Mouse (Mus musculus) gastrocnemius, postnatal 4 days (tissue): ENCODE measurements around the gene Chn1. TPM values are rescaled to one million over a fixed set of nuclear protein-coding genes. Genes with fewer than 3 reads are reported as not detected.

Source experiments
- DNase-seq, 2 experiments: peaks; one replicate each; pipeline ENCODE4 v3.0.0; 2021 to 2022; ENCODE audit warnings: low spot score in 2 of 2, mixed read lengths in 2 of 2
- total RNA-seq, 2 experiments: library from RNA; stranded (reverse); gene quantifications; 2 replicates each; pipeline ENCODE4 v1.2.3; 2021

Gene Chn1
- total RNA-seq, 2 experiments from 2014 or later = 23.3 to 25.6 TPM

DNA sequence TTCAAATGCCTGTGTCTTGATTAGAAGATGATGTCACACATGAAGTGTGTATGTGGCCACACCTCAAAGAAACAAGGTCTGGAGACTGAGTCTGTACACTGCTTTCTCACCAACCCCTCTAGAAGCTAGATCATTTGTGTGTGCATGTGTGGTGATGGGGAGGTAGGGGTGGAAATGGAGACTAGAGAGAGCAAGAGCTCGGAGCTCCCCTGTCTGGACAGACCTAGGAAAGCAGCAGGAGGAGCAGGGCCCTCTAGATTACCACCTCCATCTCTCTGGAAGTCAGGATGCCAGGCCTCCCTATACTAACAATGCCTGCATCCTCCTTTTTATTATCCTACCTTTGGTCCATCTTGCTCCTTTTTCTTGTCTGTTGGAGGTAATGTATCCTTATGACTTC, 27.8 kb downstream of the Chn1 start:
- DNase-seq = no peak

DNA sequence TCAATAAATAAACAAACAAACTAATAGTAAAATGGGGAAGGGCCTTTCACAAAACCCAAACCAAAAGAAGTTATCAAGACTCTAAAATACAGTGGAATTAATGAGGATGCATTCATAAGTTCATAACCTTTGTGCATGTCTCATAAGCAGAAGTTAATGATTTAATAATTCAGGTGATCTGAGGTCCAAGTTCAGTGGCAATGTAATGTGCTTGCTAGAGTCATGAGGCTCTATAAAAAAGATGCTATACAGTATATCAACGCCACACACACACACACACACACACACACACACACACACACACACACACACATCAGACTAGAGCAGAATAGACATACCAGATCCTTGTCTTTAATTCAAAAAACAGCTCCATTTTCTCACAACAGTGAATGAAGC, 28.8 kb downstream of the Chn1 start:
- no peak for DNase-seq

DNA sequence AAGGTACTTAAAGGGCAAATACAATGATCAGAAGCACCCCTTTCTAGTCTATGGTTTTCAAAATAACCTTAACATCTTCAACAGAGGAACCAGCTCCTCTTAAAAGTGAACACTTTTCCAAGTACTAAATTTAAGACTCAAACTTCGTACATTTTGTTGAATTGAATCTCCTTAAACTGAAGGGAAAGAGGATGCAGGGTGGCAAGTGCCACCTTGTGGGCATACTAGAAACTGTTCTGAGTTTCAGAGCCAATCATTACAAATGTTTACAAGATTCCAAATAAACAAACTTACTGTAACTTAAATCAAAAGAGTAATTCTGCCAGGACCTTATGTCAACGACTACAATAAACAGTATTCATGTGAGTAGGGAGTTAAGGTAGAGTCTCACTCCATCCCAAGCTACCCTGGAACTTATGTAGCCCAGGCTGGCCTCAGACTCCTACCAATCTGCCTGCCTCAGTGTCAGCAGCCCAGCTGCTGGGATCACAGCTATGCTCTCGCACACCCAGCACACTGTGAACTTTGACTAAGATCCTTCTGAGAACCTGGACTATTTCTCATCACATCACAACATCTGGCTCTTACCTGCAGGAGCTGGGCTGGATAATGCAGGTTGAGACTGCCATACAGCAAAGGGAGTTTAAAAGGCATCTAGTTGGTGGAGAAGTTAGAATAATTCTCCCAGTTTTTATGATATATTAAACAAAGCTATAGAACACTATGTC, 29.3 kb downstream of the Chn1 start:
- DNase-seq = no peak

DNA sequence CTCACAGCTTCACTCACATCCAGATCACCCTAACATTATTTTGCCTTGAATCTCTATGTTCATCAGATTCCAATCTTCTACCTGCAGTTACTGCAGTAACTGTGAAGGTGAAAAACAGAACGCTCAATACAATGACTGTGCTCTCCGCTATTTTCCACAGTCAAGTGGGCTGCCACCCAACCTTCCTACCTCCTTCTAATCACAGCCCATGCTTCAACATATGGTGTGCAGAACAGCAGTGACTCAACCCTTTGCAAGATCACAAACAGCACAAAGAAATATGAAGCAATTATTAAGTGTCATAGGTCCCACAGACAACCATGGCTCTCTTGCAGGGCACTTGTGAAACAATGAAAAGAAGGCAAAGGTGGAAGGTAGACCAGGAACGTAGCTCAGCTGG, 33.9 kb downstream of the Chn1 start:
- no peak for DNase-seq

DNA sequence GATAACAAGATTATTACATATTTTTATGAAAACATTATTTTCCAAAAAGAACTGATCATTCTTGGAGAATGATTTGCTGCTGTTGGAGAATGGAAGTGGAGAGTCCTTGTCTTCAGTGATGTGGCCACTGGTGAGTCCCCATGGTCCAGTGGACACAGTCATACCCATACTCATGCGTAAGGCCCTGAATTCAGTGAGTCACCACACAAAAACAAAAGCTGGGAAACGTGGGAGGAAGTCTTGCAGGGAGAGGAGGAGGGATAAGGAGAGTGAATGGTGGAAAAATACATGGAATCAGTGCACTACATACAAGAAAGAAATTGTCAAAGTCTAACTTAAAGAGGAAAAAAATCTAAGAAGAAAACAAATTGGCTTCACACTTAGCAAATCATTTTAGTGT, 47.3 kb downstream of the Chn1 start:
- DNase-seq = no peak

DNA sequence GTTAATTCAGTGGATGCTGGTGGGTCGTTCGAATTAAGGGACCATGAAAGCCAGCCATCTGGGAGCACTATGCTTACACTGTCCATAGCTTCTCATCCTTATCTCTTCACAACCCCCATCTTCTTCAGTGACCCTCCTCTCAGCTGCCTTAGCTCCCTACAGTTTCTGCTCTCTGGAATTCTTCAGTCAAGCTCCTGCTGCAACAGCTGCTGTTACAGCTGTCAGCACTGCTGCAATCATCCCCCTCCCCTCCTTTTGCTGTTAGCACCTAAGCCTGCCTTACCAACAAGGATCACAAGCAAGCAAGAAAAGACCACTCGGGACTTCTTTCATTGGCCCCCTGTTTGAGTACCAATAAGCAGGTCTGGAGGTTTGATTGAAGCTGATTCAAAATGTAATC, 50.2 kb downstream of the Chn1 start:
- DNase-seq = no peak

DNA sequence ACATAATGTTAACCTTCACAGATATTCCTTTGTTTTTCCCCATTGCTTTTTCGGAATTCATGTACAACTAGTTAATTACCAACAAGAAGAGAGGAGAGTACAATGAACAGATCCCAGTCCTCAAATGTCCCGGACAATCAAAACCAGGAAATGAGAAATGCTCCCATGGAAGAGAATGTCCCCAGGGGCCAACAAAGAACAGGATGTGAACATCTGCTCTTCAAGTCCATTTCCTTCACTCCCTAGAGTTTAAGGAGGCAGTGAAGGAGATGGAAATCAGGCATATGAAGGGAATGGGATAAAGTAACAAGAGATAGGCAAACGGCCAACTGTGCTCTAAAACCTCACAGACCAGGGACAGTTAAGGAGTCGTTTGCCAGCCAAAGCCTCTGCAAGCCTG, 53.3 kb downstream of the Chn1 start:
- no peak for DNase-seq

DNA sequence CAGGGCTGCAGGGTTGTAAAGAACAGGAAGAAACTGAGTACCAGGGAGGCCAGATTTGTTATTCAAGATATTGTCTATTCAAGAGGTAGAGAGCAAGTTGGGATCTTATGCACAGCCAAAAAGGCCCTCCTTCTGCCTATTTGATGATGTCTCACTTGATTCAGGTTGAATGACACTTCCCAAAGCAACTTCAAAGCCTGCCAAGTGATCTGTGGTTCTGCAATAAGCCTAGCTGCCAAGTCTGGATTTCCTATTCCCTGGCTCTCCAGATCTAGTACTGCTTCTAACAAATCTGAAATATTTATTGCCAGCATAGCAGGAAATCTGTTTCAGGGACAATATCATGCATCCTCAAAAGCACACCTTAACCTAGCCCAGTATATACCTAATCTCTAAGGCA, 62.7 kb downstream of the Chn1 start:
- no peak for DNase-seq

DNA sequence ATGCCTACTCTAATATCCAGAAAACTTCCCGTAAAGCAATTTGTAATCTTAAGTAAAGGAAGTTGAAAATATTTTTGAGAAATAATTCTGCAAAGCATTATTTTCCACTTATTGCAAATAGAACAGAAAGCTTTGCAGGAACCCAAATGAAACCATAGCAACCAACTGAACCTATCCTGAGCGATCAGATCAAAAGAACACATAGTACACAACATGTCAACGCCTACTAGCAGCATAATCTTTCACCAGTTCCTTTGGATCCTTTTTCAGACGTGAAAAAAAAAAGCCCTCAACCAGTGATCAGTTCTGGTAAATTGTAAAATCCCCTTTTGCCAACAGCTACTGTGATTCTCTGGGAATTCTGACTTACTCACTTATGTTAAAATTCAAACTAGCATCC, 82.1 kb downstream of the Chn1 start:
- DNase-seq = no peak

DNA sequence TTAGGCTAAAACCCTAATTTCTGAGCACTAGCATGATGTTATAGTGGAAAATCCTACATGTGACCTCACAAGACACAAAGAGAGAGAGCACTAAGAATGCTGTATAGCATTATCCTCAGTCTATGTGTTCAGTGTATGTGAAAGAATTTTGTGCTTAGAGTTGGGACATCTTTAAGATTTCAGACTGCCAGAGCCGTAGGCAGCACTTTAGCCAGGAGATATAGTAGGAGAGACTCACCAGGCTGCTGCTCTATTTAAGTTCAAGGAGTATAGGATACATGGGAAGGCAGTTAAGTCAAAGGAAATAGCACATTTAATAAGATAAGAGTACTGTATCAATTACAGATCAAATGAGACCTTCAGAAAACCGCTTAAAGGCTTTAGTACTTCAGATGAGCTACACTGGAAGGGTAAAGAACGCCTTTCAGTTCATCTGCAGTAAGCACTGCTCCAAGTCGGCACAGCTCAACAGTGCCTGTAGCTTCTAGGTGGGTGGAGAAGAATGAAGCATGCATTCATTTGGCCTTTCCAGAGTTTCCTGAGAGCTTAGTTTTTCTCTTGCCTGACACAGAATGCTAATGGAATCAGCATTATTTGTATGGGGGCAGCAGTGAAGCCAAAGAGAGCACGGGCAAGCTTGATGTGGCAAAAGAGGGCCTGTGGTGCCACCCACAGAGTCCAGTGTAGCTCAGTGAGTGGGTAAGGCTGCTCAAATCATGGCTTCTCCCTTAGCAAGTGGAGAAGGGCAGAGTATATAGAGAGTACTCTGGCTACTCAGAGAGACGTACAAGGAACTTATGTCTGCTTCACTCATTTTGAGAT, 84.2 kb downstream of the Chn1 start:
- no peak for DNase-seq

DNA sequence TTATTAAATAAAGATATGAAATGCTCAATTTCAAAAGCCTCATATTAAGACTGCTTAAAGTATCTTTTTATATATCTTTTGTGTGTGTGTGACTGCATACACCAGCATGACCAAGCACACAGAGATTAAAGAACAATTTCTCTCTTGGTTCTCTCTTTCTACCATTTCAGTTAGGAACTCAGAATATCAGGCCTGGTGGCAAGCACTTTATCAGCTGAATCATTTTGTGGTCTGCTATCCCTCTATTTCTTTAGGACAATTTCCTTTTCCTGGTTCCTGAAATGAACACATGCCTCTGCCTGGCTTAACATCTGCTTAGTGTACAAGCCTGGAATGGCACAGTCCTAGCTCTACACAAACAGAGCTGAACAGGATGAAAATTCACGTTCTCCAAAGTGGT, 92.6 kb downstream of the Chn1 start:
- DNase-seq = no peak

DNA sequence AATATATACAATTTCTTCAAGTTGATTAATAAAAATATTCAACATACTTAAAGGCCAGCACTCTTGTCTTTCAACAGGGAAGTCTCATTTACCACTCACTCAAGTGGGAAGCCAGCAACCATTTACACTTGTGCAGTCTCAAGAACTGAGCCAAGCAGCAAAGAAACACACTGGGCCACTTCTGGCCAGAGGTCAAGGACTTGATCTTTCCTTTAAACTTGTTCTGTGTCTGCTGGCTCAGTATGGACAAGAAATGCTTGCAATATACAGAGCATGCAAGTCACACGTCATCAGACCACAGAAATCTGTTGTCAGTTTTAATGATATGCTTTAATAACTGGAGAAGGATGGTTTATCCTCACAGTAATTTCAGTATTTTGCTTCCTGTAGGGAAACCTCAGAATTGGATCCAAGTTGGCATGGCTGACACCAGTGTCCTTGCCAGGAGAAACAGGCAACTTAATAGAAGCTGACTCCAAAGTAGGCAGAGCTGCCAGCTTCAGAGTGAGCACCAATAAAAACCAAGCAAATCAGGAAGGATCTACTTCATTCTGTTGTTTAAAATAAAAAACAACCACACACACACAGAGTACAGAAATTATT, 94.6 kb downstream of the Chn1 start:
- DNase-seq = no peak

DNA sequence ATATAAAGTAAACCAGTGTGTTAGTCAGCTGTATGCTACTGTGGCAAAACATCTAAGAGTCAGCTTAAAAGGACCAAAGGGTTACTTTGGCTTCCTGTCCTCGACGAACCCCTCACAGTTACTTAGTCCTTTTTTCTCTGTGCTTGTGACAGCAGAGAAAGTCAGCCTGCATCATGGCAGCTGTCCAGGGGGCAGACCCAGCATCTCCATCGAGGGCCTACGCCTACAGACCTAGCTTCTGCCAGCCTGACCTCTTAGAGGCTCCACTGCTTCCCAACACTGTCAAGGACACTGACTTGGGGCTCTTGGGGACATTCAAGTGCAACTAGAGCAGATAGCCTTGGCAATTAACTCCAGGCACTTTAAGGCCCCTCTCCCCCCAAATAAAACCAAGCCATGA, 106.5 kb downstream of the Chn1 start:
- no peak for DNase-seq

DNA sequence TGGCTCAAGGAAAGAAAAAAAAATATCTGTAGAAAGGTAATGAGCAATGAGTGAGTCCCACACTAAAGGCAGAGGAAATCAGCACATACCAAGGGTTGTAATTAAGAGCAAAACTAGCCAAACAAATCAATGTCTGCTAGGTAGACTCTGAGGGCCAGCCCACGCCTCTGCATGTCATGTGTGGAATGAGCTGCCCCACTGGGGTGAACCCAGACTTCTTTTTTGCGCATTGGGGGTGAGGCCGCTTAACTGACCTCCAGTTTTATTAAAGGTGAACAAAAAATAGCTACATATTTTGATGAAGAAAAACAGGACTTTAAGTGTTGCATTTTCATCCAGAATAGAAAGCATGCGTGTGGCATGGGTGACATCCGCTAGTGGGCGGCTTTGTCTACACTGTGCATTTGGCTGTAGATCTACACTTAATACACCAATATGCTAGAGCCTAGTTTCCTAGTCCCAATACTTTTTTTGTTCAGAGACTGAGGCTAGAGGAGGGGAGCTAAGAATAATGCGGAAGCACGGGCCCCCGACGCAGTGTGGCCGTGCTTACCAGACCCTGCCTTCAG, 114.5 kb downstream of the Chn1 start:
- no peak for DNase-seq

DNA sequence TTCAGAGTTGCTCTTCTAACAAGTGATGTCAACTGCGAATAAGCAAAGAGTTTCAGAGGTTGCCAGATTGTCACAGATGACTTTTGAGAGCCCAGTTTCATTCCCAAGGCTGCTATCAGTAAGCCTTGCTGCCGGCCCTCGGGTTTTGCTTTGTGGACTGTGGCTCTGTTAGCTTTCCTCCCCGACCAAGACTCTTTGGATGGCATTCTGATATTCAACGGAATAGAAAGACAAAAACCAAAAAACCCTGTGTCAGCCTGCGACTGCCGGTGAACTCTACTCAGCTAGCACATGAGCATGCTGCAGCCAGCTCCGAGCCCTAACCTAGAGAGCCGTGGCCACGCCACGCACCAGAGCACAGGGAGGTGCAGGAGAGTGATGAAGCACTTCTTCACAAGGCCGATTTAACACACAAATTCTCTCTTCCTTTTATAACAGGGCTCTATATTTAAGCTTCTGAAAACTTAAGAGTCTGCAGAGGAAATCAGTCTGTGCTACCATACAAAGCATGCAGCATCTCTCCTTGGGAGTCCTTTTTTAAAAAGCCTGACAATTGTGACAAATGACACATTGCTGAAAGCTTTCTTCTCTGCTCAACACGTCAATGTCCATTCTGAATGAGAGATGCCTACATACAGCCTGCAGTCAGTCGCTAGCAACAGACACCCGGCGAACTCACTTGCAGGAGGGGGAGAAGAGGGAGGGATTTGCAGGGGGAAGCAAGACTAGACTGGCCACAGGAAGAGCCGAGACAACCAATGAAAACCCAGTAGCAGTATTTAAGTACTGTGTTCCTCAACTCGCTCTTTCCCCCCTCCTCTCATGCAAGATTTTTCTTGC, 115.2 kb downstream of the Chn1 start:
- peak in 1 of 2 experiments; percentile 13 for DNase-seq

DNA sequence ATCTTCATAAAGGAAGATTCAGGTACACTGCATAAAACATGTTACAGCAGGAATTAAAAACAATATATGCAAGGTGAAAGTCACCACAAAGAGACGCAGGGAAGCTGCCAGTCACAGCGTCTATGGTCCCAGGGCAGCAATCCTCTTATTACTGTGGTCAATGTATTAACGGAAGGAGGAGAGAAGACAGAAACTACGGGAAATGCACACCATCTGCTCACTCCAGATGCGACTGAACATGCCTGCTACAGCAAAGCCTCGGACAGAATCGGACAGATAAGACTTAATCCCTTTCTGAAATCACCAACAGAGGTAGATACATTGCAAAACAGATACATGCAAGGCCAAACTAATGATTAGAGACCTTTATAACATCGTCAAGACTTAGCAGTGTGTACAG, 116.1 kb downstream of the Chn1 start:
- no peak for DNase-seq

DNA sequence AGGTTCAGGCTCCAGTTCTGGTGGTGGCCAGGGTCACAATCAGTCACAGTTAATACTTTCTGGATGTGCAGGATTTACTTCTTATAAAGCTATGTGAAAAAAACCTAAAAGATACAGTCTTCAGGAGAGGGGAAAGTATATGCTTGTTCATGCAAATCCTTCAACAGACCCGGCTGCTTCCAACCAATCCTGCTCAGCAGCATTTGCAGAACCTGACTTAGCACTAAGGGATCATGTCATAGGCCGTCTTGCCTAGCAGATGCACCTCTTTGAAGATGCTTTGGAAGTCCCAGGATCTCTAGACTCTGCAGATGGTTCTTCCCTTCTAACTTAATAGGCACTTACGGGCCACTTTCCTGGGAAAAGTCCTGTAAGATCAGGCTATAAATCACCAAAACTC, 117.2 kb downstream of the Chn1 start:
- DNase-seq = no peak

DNA sequence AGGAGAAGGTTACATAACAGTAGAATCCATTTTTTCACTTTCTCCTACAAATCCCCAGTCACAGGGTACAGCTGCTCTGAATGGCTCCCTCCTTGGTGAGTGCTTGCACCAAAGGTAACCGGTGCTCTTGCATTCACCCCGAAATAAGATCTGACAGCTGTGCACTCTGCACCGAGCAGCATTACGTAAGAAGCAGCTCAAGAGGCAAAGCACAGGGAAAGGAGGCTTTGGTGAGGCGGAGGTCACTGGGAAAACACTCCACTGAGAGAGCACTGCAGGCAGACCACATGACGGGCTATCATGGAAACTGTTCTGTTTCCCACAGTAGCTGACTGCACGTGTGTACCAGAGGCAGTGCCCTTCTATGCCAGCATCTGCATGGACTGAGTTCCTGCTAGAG, 118.0 kb downstream of the Chn1 start:
- no peak for DNase-seq

DNA sequence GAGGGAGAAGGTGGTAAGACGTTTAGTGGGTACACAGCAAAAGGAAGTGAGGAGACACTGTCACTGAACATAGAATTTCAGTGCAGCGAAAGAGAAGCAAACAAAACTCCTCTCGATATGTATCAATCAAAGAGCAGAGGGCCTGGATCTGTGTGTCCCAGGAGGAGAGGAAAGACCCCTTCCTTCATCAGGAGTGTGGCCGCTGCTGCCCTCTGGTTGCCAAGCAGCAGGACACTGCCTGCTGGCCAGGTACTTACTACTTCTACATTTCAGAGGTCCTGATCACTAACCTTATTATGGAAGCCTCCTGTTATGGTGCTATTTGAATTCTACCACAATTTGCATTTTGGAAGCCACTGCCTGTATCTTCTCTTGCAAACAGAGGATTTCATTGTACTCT, 119.5 kb downstream of the Chn1 start:
- no peak for DNase-seq

DNA sequence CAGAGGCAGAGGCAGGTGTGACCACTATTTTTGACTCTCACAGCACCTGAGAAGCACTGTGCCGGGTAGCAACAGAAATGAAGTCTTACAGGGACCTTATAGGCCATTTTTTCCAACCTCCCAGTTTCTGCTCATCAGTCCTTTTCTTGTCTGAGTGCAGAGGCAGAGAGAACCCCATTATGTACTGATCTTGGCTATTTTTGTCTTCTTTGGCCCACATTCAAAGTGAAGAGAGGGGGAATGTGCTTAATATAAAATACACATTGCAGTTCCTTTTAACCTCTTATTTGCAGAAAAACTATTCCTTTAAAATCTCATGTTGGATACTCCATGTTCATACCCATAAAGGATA, 120.3 kb downstream of the Chn1 start:
- no peak for DNase-seq
